Mouse (Mus musculus): ENCODE measurements around the gene Pex14. TPM values are rescaled to one million over a fixed set of nuclear protein-coding genes. Genes with fewer than 3 reads are reported as not detected.

Pex14 gene
- polyA plus RNA-seq, 1 experiment from 2014 or later: 49.4 TPM

DNA sequence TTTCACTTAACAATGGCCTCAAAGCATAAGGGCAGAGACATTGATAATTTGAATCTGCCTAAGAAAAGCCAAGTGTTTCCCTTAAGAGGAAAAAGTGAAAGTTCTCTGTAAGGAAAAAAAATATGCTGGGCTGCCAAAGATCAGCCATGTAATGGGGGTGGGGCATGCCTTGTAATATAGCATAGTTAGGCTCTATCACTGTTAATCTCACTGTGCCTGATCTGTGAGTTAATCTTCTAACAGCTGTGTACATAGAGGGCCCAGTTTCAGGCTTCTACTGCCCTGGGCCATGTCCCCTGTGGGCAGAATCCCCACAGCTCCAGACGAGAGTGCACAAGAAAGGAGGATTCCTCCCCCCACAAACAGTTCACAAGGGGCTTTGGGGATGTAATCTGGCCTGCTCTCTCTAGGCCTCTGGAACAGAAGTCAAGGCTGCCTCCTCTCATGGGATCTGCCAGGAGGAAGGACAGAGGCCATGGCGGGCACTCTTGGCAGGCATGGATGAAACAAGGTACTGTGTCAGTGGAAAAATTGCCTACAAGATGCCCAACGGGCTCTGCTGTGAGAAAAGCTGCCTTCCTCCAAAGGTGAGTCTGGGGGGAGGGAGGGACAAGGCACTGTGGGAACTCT is 127.9 kb downstream of the Pex14 start:
- H3K4me2 ChIP-seq (replicated peaks): no peak overlapping the region
- H3K36me3 ChIP-seq: no peaks in the 10 kb centered on the region
- no peak overlapping the region; the same call in 1 of the 2 replicates for H3K27ac ChIP-seq
- H3K27me3 ChIP-seq: no peaks in the 10 kb centered on the region; the same call in 1 of the 2 replicates
- ATAC-seq (ENCODE audit: low FRiP score): no peak
- H3K9me3 ChIP-seq (replicated peaks): no peaks in the 10 kb centered on the region
- H3K9ac ChIP-seq: no peak overlapping the region
- H3K4me3 ChIP-seq: no peak overlapping the region
- 52% methylated on average over 3 of the region's 3 CpGs for WGBS
- H3K4me1 ChIP-seq: peaks cover 46% of the 10 kb centered on the region

DNA sequence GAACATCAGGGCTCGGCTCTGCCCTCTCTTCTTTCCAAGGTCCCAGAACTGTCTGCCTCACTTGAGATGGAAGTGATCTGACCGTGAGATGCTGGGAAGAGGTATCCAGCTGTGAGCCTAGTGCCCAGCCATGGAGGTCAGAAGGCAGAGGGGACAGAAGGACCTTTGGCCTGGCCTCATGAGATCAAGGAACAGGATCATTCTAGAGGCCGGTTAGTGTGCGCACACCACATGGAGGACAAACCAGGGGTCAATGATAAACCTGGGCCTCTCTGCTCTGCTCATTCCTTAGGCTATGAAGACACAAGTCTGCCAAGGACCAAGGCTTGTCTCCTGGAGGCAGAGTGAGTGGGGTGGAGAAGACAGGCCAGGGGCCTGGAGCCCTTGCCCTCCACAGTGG is 128.9 kb downstream of the Pex14 start:
- H3K9me3 ChIP-seq (replicated peaks): no peaks in the 10 kb centered on the region
- H3K4me1 ChIP-seq: peaks cover 53% of the 10 kb centered on the region
- H3K4me3 ChIP-seq: no peak overlapping the region
- no peak overlapping the region for H3K27ac ChIP-seq
- no peak overlapping the region for H3K4me2 ChIP-seq (replicated peaks)
- H3K9ac ChIP-seq: no peak overlapping the region
- ATAC-seq (ENCODE audit: low FRiP score): no peak
- no peaks in the 10 kb centered on the region for H3K36me3 ChIP-seq
- WGBS: 70% methylated on average over 4 of the region's 4 CpGs
- no peaks in the 10 kb centered on the region; the same call in 1 of the 2 replicates for H3K27me3 ChIP-seq

DNA sequence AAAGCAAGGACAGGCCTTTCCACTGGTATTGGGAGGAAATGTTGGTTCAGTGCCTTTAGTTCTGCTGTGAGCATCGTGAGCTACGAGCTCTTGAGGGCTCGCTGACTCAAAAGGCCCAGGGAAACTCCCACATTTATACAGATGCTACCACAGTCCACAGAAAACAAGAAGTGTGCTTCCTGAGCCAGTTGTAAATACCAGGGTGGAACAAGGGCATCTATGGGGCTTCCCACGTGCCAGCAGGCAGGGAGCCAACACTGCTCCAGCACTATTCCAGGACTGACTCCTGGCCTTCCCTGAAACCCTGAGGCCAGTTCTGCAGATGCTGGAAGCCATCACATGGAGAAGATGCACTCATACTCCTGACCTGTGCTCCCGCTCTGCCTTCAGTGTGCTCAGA is 130.1 kb downstream of the Pex14 start:
- 90% methylated on average over 5 of the region's 5 CpGs for WGBS
- H3K27me3 ChIP-seq: no peaks in the 10 kb centered on the region; the same call in 1 of the 2 replicates
- H3K27ac ChIP-seq: peak overlapping the region; percentile 4; the same call in 1 of the 2 replicates
- ATAC-seq (ENCODE audit: low FRiP score): no peak
- H3K9me3 ChIP-seq (replicated peaks): no peaks in the 10 kb centered on the region
- no peak overlapping the region for H3K9ac ChIP-seq
- no peak overlapping the region for H3K4me3 ChIP-seq
- no peak overlapping the region for H3K4me2 ChIP-seq (replicated peaks)
- no peaks in the 10 kb centered on the region for H3K36me3 ChIP-seq
- peaks cover 50% of the 10 kb centered on the region for H3K4me1 ChIP-seq

DNA sequence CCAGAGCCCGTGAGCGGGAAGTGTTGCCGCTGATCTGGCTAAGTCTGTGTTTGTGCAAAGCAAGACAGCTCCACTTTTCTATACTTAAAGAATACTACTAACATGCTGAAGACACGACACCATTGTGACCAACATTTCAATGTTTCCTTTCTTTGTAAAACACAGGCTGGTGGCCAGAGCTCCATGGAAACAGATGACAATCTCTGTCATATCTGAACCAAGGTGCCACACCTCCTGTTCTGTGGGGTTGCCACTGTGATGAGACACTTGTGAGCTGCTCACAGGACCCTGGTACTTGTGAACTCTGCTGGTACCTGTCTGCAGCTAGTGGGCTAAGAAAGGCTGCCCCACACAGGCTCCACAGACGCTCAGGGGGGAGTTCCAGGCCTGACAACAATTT is 130.8 kb downstream of the Pex14 start:
- H3K36me3 ChIP-seq: 0 out of 2 replicates have a peak, but pooled peaks cover 2% of the 10 kb centered on the region
- WGBS: 77% methylated on average over 5 of the region's 5 CpGs

DNA sequence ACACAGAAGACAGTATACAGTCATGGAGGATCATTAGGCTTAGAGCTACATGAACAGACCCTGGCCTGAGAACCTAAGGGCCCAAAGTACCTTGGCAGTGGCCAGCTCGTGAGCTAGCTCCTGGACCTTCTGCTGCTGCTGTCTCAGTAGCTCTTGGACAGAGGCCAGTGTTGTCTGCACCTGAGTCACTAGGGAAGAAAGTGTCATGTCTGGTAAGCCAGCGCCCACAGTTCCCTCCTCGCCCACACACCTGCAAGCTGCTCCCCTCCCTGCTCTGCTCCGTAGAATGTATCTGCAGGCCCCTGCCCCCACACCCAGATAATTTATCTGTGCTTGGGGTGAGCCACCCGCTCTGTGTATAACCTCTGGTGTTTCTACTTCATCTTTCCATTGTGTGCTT is 133.5 kb downstream of the Pex14 start:
- H3K9ac ChIP-seq: no peak overlapping the region
- no peak for ATAC-seq (ENCODE audit: low FRiP score)
- H3K9me3 ChIP-seq (replicated peaks): no peaks in the 10 kb centered on the region
- no peaks in the 10 kb centered on the region; the same call in 1 of the 2 replicates for H3K27me3 ChIP-seq
- H3K4me2 ChIP-seq (replicated peaks): no peak overlapping the region
- H3K4me1 ChIP-seq: peaks cover 38% of the 10 kb centered on the region
- peaks cover 20% of the 10 kb centered on the region for H3K36me3 ChIP-seq
- no peak overlapping the region for H3K27ac ChIP-seq
- 79% methylated on average over 5 of the region's 5 CpGs for WGBS
- no peak overlapping the region for H3K4me3 ChIP-seq

More for the DNA sequence above, 130.8 kb downstream of the Pex14 start:
- no peaks in the 10 kb centered on the region for H3K9me3 ChIP-seq (replicated peaks)
- no peak overlapping the region for H3K9ac ChIP-seq
- no peaks in the 10 kb centered on the region; the same call in 1 of the 2 replicates for H3K27me3 ChIP-seq
- peaks cover 50% of the 10 kb centered on the region for H3K4me1 ChIP-seq
- no peak for ATAC-seq (ENCODE audit: low FRiP score)
- H3K27ac ChIP-seq: no peak overlapping the region
- H3K4me2 ChIP-seq (replicated peaks): no peak overlapping the region
- no peak overlapping the region for H3K4me3 ChIP-seq

- Histone ChIP-seq H3K9ac (no peak overlapping the region), H3K4me2 (replicated peaks) (no peak overlapping the region), H3K36me3 (peaks cover 30% of the 10 kb centered on the region), H3K4me1 (peaks cover 34% of the 10 kb centered on the region), H3K27me3 (no peaks in the 10 kb centered on the region; the same call in 1 of the 2 replicates), H3K27ac (peak overlapping the region; percentile 44; the same call in 1 of the 2 replicates), H3K9me3 (replicated peaks) (no peaks in the 10 kb centered on the region), H3K4me3 (no peak overlapping the region)
- WGBS: 81% methylated on average over 10 of the region's 10 CpGs
- ATAC-seq (ENCODE audit: low FRiP score): no peak
These were observed 134.9 kb downstream of the Pex14 start for GRCm38 (mm10) chr4:148964541-148965310.

GRCm38 (mm10) chr4:148962096-148962495 is 137.6 kb downstream of the Pex14 start:
- H3K9me3 ChIP-seq (replicated peaks): no peaks in the 10 kb centered on the region
- 100% methylated on average over 1 of the region's 1 CpGs for WGBS
- ATAC-seq (ENCODE audit: low FRiP score): no peak

DNA sequence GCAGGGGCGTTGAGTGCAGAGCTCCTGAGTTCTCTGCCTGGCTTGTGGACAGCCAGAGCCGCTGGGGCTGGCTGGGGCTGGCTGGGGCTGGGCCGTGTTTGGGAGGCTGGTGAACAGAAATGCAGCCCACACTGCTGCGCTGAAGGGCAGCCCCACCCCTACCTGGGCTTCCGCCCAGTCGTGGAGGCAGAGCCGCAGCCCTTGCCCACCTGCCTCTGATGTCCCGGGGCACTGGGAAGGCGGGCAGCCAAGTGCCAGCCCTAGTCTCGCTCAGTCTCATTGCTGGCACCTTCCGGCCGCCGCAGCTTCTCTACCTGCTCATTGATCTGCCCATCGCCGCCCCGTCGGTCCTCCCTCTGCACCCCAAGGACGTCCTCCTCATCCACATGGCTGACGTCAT is 138.6 kb downstream of the Pex14 start:
- peaks cover 30% of the 10 kb centered on the region for H3K36me3 ChIP-seq
- ATAC-seq (ENCODE audit: low FRiP score): no peak
- no peak overlapping the region for H3K9ac ChIP-seq

More at GRCm38 (mm10) chr4:148962096-148962495, 137.6 kb downstream of the Pex14 start:
- H3K36me3 ChIP-seq: peaks cover 30% of the 10 kb centered on the region
- no peak overlapping the region for H3K9ac ChIP-seq
- no peaks in the 10 kb centered on the region for H3K27me3 ChIP-seq
- no peak overlapping the region for H3K4me3 ChIP-seq
- H3K4me2 ChIP-seq (replicated peaks): no peak overlapping the region
- H3K4me1 ChIP-seq: peaks cover 18% of the 10 kb centered on the region
- no peak overlapping the region for H3K27ac ChIP-seq

DNA sequence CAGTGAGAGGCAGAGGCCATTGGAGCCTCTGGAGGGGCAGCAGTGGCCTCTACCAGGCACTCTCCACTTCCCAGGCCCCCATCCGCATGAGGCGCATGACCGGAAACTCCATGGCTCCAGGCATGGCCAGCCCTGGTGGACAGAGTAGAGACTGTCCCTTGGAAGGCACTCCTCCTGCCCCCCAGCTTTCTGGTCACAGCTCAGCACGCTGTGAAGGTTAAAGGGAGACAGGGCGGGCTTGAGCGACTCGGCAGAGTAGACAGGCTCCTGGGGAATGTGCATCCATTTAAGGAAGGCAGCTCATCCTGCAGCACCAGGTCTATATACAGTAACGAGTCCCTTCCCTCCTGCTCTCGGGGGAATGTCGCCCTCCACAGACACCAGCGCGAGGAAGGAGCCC is 139.7 kb downstream of the Pex14 start:
- 81% methylated on average over 12 of the region's 12 CpGs for WGBS
- peaks cover 9% of the 10 kb centered on the region; the same call in 1 of the 2 replicates for H3K4me1 ChIP-seq
- no peak overlapping the region for H3K27ac ChIP-seq
- H3K4me2 ChIP-seq (replicated peaks): no peak overlapping the region
- peaks cover 11% of the 10 kb centered on the region for H3K27me3 ChIP-seq
- no peak overlapping the region for H3K4me3 ChIP-seq
- H3K9me3 ChIP-seq (replicated peaks): no peaks in the 10 kb centered on the region
- no peak for ATAC-seq (ENCODE audit: low FRiP score)
- H3K36me3 ChIP-seq: peaks cover 30% of the 10 kb centered on the region
- no peak overlapping the region for H3K9ac ChIP-seq

More for the DNA sequence above, 138.6 kb downstream of the Pex14 start:
- no peak overlapping the region for H3K4me2 ChIP-seq (replicated peaks)
- H3K4me1 ChIP-seq: peaks cover 13% of the 10 kb centered on the region; the same call in 1 of the 2 replicates
- H3K9me3 ChIP-seq (replicated peaks): no peaks in the 10 kb centered on the region
- no peak overlapping the region for H3K4me3 ChIP-seq
- 0 out of 2 replicates have a peak, but pooled peaks cover 3% of the 10 kb centered on the region for H3K27me3 ChIP-seq
- WGBS: 95% methylated on average over 19 of the region's 19 CpGs
- no peak overlapping the region for H3K27ac ChIP-seq

DNA sequence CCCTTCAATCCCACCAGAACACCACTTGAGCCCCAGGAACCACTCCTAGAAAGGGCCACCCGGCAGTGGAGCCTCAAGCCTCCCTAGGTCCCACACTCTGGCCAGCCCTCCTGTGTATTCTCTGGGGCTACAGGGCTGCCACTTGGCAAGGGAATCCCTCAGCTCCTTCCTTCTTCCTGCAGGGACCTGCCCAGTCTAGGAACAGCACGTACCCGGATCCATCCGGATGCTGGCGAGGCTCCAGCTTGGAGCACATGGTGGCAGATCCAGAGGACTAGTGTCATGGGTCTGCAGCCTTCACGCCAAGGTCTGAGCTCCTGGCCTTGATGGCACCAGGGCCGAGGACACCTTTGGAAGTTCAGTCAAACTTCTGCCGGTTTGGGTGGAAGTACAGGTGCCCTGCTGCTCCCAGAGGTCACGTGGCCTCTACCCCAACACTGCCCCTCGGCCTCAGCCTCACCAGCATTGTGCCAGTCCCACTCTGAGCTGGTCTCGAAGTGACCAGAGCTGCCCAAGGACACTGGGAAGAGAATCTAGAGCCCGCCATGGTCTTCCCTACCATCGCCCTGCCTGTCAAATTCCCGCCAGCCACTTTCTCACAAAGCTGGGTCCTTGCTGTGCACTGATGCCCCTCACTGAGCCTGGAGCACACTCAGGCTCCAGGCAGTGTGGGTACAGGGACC is 144.4 kb downstream of the Pex14 start:
- 85% methylated on average over 14 of the region's 14 CpGs for WGBS
- H3K4me2 ChIP-seq (replicated peaks): no peak overlapping the region
- no peak overlapping the region for H3K27ac ChIP-seq
- H3K27me3 ChIP-seq: peaks cover 52% of the 10 kb centered on the region
- peaks cover 31% of the 10 kb centered on the region for H3K4me1 ChIP-seq
- no peak overlapping the region for H3K9ac ChIP-seq
- H3K36me3 ChIP-seq: peaks cover 1% of the 10 kb centered on the region; the same call in 1 of the 2 replicates
- no peak overlapping the region for H3K4me3 ChIP-seq
- no peak for ATAC-seq (ENCODE audit: low FRiP score)
- no peaks in the 10 kb centered on the region for H3K9me3 ChIP-seq (replicated peaks)

- no peak overlapping the region for H3K27ac ChIP-seq
- peak; percentile 33 for ATAC-seq (ENCODE audit: low FRiP score)
These were observed 147.1 kb downstream of the Pex14 start for GRCm38 (mm10) chr4:148952328-148953222.

More at GRCm38 (mm10) chr4:148952328-148953222, 147.1 kb downstream of the Pex14 start:
- H3K27me3 ChIP-seq: peaks cover 79% of the 10 kb centered on the region
- H3K9me3 ChIP-seq (replicated peaks): no peaks in the 10 kb centered on the region
- WGBS: 3% methylated on average over 65 of the region's 69 CpGs
- peak overlapping the region; percentile 36 for H3K4me3 ChIP-seq
- H3K4me1 ChIP-seq: peaks cover 49% of the 10 kb centered on the region
- peak overlapping the region; percentile 77 for H3K4me2 ChIP-seq (replicated peaks)
- peak overlapping the region; percentile 59 for H3K9ac ChIP-seq
- H3K36me3 ChIP-seq: no peaks in the 10 kb centered on the region

Data from hindbrain, embryonic 12.5 days (tissue).